Mouse (Mus musculus) lung, adult 2 months (tissue): ENCODE measurements around the gene Pml. TPM values are rescaled to one million over a fixed set of nuclear protein-coding genes. Genes with fewer than 3 reads are reported as not detected.
"Not testable (repeated sequence)": the region's sequence is repeated elsewhere in the genome, so short reads cannot be mapped to it uniquely, and the experiment has no call there.

Experiments used
- DNase-seq: peaks from one replicate; pipeline ENCODE4 v3.0.0; 2022
- H3K4me1 ChIP-seq: fragments of 200-500 bp; 2 replicates; pipeline ENCODE4 v1.6.1; 2011; ENCODE audit warnings: low read length; ENCODE audit not compliant: control insufficient read depth, insufficient read depth
- H3K4me3 ChIP-seq: fragments of 200-500 bp; replicated peaks from 2 replicates; pipeline ENCODE3; 2011; ENCODE audit warnings: low read depth, mild to moderate bottlenecking, control low read depth, low read length; ENCODE audit errors: extremely low read depth
- CTCF ChIP-seq: fragments of 200-500 bp; IDR thresholded peaks from 2 replicates; pipeline ENCODE4 v1.5.1; 2011; ENCODE audit warnings: mild to moderate bottlenecking, low read length, control low read depth; ENCODE audit not compliant: insufficient read depth
- POLR2A ChIP-seq: fragments of 200-500 bp; IDR thresholded peaks from 2 replicates; pipeline ENCODE4 v1.6.1; 2011; ENCODE audit warnings: low read depth, mild to moderate bottlenecking, control low read depth, low read length, borderline replicate concordance; ENCODE audit errors: extremely low read depth
- WGBS: fragments of 180-500 bp; shearing (Covaris S2); methylation state at CpG from one replicate; pipeline ENCODE4 v1.1.7; 2018; 5-methylcytosine and 5-hydroxymethylcytosine counted together
- polyA plus RNA-seq: library from polyadenylated mRNA; depleted of rRNA; stranded (reverse); fragments of >200 nt; gene quantifications from 2 replicates; pipeline ENCODE4 v1.2.3, GENCODE M21; 2012

The Pml gene
- polyA plus RNA-seq, 1 experiment, result 29.6 TPM

DNA sequence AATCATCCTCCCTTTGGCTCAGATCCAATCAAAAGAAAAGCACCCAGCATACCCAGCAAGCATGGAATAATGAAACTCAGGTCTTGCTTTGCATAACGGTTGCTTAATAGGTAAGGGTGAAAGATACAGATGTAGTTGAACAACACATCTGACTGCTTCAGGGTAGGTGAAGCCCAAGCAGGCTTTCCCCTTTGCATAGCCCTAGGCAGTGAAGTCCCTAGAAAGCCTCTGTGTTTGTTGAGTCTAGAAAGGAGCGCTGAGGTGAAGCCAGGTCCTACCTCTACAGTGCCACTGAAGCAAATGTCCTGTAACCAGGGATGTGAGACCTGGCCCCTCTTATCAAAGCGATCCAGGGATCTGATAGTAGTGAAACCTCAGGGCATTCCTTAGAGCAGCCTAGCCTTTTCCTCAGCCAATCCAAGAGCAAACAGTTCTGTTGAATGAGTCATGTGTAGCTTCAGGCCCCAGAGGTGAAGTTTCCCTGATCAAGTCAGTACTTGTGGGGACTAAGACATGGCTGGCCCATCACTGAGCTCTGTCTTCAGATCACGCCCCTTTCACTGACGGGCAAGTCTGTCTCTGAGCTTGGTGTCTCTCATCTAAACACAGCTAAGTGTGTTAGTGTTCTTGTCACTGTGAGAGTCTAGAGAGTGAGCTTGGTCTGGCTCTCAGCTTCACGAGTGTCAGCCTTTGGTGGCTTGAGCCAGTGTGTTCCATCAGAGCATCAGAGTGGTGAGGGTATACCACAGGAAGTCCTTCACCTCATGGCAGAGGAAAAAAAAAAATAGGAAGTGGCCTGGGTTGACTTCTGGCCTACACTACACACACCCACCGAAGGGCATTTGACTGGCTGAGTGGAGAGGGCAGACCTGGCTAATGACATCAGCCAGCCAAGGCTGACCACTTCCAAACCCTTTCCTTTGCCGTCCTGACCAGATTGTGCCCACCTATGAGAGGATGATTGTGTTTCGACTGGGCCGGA is 6.4 kb upstream of the Pml start:
- Histone ChIP-seq H3K4me1 (no peaks in the 10 kb centered on the region), H3K4me3 (no peak overlapping the region)
- TF ChIP-seq POLR2A (no peak), CTCF (no peak)
- DNase-seq, result no peak
- WGBS, result 79% methylated on average over 10 of the region's 10 CpGs

DNA sequence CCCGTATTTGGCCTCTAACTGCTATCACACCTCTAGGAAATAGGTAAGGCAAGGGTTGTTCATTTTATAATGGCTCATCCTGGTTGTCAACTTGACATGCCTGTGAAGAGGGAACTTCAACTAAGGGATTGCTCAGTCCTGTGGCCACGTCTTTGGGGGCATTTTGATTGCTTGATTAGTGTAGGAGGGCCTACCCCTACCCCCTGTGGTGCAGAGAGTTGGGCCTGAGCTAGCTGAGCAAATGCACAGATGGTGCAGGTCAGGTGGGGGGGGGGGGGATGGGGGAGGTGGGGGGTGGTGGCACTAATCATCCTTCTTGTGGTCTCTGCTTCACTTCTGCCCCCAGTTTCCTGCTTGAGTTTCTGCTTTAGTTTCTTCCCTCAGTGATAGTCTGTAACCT is 5.5 kb upstream of the Pml start:
- no peak for DNase-seq
- TF ChIP-seq POLR2A, result no peak
- Histone ChIP-seq H3K4me3 (no peak overlapping the region), H3K4me1 (no peaks in the 10 kb centered on the region)
- WGBS, result 73% methylated on average over 2 of the region's 2 CpGs

DNA sequence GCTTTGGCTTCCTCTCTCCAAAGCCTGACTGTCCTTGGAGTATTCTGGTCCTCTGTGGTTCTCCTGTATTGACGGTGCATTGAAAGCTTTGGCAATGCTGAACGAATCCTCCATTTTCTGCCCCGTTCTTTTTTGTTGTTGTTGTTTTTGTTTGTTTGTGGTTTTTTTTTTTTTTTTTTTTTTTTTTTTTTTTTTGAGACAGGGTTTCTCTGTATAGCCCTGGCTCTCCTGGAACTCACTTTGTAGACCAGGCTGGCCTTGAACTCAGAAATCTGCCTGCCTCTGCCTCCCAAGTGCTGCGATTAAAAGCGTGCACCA is 4.2 kb upstream of the Pml start:
- not testable (repeated sequence) for DNase-seq, H3K4me1 ChIP-seq
- H3K4me3 ChIP-seq, result peak overlapping the region; percentile 75
- 54% methylated on average over 5 of the region's 5 CpGs for WGBS

DNA sequence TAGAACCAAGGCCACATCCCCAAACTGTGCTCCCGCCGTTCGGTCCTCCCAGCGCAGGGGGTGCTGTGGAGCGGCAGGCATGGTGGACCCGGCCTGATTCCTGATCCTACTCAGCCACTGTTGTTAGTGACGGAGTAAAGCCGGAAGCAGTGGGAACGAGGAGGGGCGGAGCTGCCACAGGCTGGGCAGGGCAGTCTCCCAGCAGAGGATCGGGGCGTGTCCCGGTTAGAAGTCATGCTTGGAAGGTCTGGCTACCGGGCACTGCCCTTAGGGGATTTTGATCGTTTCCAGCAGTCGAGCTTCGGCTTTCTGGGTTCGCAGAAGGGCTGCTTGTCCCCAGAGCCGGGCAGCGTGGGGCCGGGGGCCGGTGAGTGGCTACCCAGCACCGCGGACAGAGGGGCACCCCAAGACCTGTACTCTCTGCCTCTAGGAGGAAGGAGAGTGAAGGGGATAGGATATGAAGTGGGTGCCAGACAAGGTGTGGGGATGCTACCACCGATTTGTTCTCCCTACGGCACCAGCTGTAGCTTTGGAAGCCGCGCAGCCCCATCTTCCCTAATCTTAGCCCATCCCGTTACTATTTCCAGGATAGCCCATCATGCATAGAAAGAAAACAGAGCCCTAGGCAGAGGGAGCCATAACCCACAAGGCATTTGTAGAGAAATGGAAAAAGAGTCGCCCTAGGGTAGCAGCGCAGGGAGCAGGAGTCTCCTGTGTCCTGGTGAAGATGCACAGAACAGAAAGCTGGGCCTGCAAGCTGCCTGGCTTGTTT is 3.6 kb upstream of the Pml start, which contains the start of gene Stoml1:
TSS of gene Stoml1 (plus strand) at position 132 of the 772 bp plus-strand sequence.
- WGBS, result 1% methylated on average over 31 of the region's 31 CpGs
- peak within 1 kb of the TSS; percentile 75 for H3K4me3 ChIP-seq
- peak; percentile 81 for TF ChIP-seq CTCF
- TF ChIP-seq POLR2A, result peak; percentile 83; the same call in 1 of the 2 replicates
- DNase-seq, result peak; percentile 94
- H3K4me1 ChIP-seq, result peaks cover 4% of the 10 kb centered on the region

DNA sequence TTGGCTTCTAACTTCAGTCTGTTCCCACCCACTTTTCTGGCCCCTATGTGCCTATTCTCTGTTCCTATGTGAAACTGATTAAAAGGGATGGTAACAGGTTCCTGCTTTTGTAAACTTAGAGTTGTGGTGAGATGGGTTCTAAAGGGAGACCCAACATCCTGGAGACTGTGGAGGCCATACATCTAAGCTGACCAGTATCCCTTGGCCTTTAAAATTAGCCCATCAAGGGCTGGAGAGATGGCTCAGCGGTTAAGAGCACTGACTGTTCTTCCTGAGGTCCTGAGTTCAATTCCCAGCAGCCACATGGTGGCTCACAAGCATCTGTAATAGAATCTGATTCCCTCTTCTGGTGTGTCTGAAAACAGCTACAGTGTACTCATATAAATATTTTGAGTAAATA is 1.1 kb upstream of the Pml start:
- 82% methylated on average over 1 of the region's 1 CpGs for WGBS
- DNase-seq, H3K4me3 ChIP-seq, H3K4me1 ChIP-seq: not testable (repeated sequence)

DNA sequence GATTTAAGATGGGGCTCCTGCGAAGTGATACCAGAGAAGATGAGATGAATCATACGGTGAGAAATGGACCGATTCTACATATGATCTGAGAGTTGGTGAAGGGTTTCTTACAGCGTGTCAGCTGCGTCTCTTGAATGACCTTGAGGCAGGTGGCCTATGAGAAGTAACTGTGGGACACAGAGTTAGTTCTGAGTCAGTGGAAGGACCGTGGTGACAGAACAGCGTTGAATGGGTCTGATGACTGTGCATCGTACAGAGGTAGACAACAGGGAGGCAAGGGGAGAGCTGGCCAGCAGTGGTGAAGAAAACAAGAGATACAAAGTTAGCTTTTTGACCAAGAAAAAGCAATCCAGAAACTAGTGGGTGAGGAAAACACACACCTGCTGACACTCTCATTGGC is 736 bp upstream of the Pml start:
- no peak for DNase-seq
- Histone ChIP-seq H3K4me1 (peaks cover 9% of the 10 kb centered on the region), H3K4me3 (no peak overlapping the region)
- TF ChIP-seq POLR2A (no peak), CTCF (no peak)
- WGBS, result 71% methylated on average over 8 of the region's 8 CpGs

DNA sequence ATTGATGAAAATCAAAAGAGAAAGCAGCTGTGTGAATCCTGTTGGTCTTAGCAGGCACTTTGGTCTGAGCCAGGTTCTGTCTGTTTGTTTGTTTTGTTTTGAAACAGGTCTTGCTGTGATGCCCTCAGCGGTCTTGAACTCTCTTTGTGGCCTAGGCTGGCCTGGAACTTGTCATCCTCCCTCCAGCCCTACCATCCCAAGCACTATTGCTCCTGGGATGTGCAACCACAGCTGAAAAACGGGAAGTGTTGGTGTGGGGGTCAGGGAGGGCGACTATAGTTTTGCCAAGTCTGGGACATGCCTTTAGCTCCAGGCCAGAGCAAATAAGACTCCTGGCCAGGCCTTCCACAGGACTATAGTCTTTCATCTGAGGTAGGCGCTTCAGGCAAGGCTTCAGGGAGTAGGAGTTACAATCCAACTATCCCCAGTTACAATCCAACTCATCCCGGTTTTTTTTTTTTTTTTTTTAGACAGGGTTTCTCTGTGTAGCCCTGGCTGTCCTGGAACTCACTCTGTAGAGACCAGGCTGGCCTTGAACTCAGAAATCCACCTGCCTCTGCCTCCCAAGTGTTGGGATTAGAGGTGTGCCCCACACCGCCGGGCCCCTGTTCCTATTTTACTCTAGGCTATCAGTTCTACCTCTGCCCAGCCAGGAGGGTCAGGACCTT is 706 bp downstream of the Pml start:
- WGBS, result 6% methylated on average over 7 of the region's 7 CpGs
- TF ChIP-seq POLR2A, result no peak
- TF ChIP-seq CTCF, result no peak
- DNase-seq, result no peak

DNA sequence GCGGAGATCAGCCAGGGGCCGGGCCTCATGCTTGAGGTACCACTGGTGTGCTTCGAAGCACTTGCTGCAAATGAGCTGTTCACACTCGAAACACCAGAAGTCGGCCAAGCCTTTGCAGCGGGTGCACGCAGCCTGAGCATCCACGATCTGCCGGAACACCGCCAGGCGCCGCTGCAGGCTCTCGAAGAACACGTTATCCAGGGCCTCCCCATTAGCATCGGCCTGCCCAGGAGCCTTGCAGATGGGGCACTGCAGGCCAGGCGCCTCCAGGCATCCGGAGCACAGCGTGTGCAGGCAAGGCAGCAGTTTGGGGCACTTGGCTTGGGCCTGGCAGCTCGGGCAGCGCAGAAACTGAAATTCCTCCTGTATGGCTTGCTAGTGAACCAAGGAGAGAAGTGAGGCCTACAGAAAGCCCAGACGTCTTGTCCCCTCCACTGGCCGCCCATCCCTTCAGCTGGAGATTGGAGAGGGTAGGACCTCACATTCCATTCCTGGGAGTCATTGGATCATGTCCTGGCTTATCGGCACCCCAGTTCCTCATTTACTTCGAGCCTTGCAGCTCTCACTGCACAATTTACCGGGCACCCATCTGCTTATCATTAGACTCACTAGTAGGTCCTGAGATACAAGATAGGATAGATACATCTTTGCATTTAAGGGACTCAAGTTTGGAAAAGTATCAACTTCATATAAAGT is 2.4 kb downstream of the Pml start:
- WGBS, result 10% methylated on average over 25 of the region's 25 CpGs
- peak; percentile 76 for DNase-seq
- H3K4me1 ChIP-seq, result peaks cover 15% of the 10 kb centered on the region
- H3K4me3 ChIP-seq, result peak overlapping the region; percentile 17
- TF ChIP-seq CTCF (peak; percentile 72), POLR2A (no peak)

More for the DNA sequence above, 706 bp downstream of the Pml start:
- peaks cover 12% of the 10 kb centered on the region for H3K4me1 ChIP-seq
- H3K4me3 ChIP-seq, result peak overlapping the region; percentile 92

DNA sequence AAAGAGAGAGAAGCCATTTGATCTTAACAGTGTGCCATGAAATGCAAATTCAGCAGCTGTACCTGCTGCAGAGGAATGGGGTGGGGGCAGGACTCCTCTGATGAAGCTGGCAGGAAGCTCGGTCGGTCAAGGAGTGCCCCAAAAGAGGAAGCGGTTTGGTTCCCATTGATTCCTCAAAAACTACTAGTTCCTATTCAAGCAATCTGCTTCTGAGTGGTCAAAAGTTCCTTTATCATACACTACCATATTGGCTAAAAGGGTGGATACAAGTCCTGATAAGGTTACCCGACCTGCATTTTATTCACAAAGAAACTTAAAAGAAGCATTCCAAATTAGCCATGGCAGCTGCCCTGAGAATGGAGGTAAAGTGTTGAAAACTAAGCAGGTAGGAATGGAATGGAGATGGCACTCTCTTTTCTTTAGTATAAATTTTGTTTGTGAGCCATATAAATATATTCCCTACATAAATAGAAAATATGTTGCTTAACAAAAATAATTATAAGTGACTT is 3.4 kb downstream of the Pml start:
- Histone ChIP-seq H3K4me1 (peaks cover 20% of the 10 kb centered on the region), H3K4me3 (no peak overlapping the region)
- DNase-seq, result no peak
- no peak for TF ChIP-seq CTCF
- TF ChIP-seq POLR2A, result no peak
- 40% methylated on average over 4 of the region's 4 CpGs for WGBS
